Mouse (Mus musculus) ES-E14 (cell line): ENCODE results near the gene Gm21954.

ENCODE experiments used
- CHD2 ChIP-seq: IDR thresholded peaks from 2 replicates; pipeline ENCODE4 v1.6.1; 2014; ENCODE audit warnings: mild to moderate bottlenecking, low read depth, low read length, inconsistent platforms
- MAFK ChIP-seq: IDR thresholded peaks from 2 replicates; pipeline ENCODE4 v1.6.1; 2014; ENCODE audit warnings: mild to moderate bottlenecking, low read depth, low read length, inconsistent platforms; ENCODE audit not compliant: insufficient read depth
- ZC3H11A ChIP-seq: IDR thresholded peaks from 2 replicates; pipeline ENCODE4 v1.6.1; 2012; ENCODE audit warnings: low read depth, mild to moderate bottlenecking, inconsistent platforms, low read length, borderline replicate concordance
- ZNF384 ChIP-seq: IDR thresholded peaks from 2 replicates; pipeline ENCODE4 v1.6.1; 2012; ENCODE audit warnings: low read depth, low read length, inconsistent platforms

GRCm38 (mm10) chr3:55495231-55495630, 23.2 kb upstream of the Gm21954 start:
- TF ChIP-seq ZC3H11A = no peak
- no peak for TF ChIP-seq MAFK
- no peak for TF ChIP-seq ZNF384
- no peak for TF ChIP-seq CHD2
